Mouse (Mus musculus): Measurements from ENCODE around the gene Mecom.
"Not testable (repeated sequence)": the region's sequence is repeated elsewhere in the genome, so short reads cannot be mapped to it uniquely, and the experiment has no call there.

The Mecom gene

DNA sequence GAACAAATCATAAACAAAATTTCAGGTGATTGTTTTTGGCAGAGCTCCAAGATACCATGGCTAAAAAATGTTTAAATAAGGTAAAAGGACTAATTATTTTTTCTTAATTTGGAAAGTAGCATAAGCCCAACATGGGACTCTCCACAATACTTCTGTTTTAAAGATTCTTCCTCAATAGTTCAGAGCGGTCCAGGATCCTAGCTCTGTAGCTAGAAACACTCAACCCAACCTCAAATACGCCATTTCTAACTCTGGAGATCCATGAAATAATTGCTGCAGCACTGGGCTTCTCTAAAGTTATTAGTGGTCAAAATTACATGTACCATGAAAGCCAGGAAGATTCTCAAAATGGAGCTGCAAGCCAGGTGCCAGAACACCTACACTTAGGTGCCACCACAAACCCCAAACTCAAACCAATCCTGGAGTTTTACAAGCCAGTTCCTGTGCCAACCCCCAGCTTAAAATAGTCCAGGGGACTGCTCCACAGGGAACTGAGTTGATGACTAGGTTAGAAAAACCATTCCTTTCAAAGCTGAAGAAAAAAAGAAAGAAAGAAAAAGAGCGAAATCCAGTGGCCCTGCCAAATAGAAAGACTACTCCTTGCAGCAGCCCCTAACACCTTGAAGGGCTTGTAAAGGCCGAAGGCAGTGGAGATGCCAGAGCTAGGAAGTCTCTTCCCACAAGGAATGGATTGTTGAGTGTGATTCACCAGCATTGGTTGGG is 102.4 kb downstream of the Mecom start:
- no peak for DNase-seq (ENCODE audit: low spot score in 2 of 2)

DNA sequence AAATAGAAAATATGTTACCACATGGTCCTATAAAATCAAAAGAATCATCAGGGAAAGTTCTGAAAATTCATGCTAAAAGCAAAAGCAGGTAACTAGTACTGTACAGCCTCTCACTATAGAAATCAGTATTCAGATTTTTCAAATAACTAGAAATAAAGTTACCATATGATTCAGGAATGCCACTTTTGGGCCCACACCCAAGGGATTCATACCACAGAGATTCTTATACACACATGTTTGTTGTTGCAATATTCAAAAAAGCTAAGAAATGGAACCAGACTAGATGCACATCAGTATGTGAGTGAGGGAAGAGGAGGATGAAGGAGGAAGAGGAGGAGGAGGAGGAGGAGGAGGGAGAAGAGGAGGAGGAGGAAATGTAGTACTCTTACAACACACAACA is 106.2 kb downstream of the Mecom start:
- no peak for DNase-seq (ENCODE audit: low spot score in 2 of 2)

DNA sequence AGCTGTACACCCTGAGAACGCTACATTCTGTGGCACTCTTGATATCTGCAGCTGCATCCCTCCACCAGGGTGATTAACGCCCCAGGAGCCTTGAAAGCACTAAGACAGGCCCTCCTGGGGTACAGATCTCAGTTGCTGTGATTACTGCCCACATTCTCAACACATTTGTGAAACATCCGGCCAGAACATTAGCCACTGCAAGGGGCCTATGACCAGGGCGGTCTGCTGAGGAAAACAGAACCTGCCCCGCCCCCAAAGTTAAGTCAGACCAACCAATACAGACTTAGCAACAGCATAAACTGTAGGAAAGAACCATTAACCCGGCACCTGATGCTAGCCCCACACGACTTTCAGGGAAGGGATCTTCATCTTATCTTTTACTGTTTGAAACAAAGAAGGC is 109.8 kb downstream of the Mecom start:
- no peak for DNase-seq (ENCODE audit: low spot score in 2 of 2)

DNA sequence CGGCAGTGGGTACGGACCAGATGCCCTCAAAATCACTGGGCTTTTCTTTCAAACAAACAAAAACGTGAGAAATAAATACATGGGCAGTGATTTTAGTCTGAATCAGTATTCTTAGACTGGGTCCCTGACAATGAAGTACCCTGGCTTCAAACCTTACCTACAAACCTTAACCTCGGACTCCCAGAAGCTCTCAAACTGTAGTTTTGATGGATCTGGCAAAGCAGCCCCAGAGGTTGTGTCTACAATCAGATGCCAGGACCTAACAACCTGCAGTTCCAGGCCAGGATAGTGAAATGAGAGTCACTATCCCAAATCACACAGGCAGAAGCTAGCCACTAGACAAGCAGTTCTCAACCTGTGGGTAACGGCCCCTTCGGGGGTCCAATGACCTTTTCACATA is 111.2 kb downstream of the Mecom start:
- no peak for DNase-seq (ENCODE audit: low spot score in 2 of 2)

- no peak for DNase-seq (ENCODE audit: low spot score in 2 of 2)
Observed at GRCm38 (mm10) chr3:30436131-30436530, 111.7 kb downstream of the Mecom start.

- no peak for DNase-seq (ENCODE audit: low spot score in 2 of 2)
Observed at GRCm38 (mm10) chr3:30428877-30429276, 118.9 kb downstream of the Mecom start.

DNA sequence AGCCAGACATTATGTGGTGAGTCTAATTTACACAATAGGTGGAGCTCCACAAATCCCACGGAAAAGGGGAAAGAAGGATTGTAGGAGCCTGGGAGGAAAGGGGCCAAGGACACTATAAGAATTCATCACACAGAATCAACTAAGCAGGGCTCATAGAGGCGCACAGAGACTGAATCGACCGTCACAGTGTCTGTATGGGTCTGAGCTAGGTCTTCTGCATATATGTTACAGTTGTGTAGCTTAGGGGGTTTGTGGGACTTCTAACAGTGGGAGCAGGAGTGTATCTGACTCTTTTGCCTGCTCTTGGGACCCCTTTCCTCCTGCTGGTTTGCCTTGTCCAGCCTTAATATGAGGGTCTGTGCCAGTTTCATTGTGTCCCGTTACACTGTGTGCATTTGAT is 123.8 kb downstream of the Mecom start:
- no peak for DNase-seq (ENCODE audit: low spot score in 2 of 2)

DNA sequence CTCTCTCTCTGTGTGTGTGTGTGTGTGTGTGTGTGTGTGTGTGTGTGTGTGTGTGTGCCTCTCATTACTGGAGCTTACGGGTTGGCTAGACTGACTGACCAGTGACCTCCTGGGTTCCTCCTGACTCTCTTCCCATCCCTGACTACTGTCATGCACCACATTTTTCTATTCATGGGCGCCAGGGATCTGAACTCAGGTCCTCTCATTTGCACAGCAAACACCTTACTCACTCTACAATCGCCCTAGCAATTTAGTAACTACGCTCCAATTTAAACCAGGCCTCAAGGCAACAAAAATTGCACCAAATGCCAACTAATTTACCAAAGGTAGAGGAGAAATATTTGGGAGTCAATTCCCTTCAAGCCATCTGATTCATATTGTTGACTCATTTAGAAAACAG is 125.9 kb downstream of the Mecom start:
- DNase-seq (ENCODE audit: low spot score in 2 of 2): not testable (repeated sequence)

DNA sequence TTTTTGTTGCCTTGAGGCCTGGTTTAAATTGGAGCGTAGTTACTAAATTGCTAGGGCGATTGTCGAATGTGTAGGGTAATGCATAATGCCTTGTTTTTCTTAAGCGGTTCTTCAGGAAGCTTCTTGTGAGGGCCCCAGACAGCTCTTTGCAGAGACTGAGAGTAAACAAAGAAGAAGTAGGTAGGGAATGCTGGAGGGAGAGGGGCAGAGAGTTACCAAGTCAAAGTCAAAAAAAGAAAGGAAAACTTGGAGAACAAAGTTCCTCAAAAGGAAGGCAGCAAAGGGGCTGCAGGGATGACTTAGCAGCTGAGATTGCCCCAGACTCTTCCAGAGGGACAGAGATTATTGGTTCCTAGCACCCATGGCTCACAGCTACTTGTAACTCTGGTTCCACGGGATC is 126.9 kb downstream of the Mecom start:
- no peak for DNase-seq (ENCODE audit: low spot score in 2 of 2)

- no peak for DNase-seq (ENCODE audit: low spot score in 2 of 2)
Observed at GRCm38 (mm10) chr3:30414173-30414572, 133.6 kb downstream of the Mecom start.

DNA sequence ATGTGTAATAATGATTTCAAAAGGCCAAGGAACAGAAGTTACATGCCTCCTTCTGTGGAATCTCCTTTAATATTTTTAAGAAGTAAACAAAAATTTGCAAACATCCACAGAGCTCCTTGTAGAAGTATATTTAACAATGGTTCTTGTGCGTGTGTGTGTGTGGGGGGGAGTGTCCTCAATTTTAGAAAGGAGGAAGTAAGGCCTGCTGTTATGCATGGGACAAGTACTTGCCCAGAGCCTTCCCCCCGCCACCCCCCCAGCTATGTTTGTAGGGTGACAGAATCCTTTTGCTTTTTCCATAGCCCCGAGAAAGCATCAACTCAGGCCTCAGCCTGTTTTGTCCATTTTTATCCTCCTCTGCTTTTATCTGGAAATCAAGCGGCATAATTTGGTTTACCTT is 137.0 kb downstream of the Mecom start:
- no peak for DNase-seq (ENCODE audit: low spot score in 2 of 2)

DNA sequence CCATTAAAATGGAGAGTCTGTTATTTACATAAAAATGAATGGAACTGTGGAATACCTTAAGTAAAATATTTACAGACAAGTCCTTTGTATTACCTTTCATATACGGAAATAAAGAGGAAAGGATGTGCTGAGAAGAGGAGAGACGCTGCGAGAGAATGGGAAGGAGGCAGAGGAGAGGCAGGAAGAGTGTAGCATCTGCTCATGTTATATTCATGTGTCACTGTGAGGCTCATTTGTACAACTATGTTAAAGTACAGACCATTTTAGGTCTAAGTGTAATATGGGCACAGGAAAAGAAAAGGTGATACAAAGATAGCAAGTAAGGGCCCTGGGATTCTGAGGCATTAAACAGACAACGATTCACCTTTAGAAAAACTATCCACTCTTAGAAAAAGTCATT is 143.0 kb downstream of the Mecom start:
- DNase-seq (ENCODE audit: low spot score in 2 of 2): no peak

DNA sequence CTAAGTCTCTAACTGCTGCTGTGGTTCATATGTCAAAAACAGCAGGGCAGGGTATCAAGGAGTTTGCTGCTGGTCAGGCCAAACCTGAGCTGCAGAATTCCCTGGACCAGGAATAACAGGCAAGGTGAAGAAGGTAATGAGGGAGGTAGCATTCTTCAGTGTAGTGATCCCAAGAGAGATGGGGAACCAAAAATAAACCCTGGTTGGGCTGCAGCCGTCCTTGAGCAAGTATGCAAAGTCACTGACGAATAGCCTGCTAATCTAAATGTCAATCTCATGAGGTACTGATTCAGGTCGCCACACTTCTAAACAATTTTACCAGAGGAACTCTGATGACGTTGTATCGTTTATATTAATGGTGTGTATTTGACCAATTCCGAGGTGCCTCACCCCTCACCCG is 148.9 kb downstream of the Mecom start:
- DNase-seq (ENCODE audit: low spot score in 2 of 2): no peak

DNA sequence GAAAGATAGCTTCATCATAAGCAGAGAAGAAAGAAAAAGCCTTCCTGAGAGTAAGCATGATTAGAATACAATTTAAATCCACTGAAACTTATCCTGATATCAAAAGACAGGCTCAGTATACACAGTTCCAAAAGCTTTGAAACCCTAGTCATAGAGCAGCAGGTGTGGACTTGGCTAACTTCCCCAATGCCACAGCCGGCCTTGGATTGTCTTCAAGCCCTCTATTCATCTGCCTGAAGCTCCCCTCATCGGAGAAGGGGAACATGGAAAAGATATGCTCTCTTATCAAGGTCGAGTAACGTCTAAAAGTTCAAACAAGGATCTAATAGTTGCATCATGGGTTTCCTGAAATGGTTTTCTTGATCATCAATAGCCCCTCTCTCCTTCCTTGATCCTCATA is 152.9 kb downstream of the Mecom start:
- DNase-seq (ENCODE audit: low spot score in 2 of 2): no peak

DNA sequence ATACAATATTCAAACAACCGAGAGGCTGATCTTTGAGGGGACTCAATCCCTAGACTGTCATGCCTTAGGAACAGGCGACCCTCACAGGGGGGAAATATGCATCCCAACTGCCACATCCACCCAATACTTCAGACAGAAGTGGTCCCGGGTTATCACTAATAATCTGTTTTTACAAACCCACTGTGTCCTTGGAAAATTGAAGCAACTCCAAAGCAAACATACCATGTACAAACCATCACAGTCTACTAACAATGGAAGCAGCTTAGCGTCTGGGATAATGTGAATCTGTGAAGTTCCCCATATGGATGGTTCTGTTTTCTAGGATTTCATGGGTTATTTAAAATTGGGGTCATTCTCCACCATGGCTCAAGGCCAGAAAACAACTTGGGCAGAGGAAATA is 155.1 kb downstream of the Mecom start:
- no peak for DNase-seq (ENCODE audit: low spot score in 2 of 2)

DNA sequence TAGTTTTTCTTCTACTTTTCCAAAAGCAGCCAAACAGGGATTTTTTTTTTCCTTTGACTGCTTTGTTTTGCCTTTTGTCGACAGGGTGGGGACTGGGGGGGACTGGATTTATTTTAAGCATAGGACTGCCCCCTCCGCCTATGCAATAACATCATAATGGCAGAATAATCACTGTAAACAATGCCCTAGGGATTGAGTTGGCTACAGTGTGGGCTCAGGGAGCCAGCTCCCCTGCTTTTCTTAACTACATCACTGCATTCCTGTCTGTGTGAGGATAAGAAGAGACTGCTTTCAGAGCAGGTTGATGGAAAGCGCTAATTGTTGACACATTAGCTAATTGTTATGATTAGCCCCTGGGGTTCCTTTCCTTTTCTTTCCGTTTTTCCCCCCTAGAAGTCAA is 155.6 kb downstream of the Mecom start:
- no peak for DNase-seq (ENCODE audit: low spot score in 2 of 2)

DNA sequence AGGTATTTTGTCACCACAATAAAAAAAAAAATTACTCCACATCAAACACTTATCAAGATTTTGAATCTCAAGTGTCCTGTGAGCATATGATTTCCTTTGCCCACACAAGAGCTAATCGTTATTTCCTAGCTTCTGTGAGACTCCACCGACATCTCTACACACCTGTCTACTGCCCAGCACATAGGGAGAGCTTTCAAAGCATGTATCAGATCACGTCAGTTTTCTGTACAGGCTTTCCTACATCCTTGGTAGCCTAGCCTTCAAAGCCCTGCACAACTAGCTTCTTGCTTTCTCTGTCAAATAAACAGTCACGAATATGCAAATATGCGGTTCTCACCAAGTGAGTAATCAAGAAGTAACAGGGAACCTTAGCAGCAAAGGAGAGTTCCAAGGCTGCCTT is 157.5 kb downstream of the Mecom start:
- no peak for DNase-seq (ENCODE audit: low spot score in 2 of 2)

DNA sequence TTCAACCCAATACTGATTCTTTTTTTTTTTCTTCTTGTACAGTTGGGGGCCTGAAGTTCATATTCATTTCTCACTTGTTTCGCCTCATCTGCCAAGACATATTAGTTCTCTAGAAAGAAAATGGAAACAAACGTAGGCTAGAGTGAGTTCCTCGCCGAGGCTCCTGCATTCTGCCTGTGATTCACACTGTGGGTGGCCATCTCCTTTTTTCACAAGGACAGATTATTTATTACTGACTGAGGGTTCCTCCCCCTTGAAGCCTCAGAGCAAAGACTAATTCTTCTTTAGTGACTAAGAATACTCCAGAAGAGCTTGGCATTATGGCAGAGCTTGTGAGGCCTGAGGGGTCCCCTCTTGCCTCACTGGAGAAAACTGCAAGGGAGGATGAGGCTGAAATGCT is 167.5 kb downstream of the Mecom start:
- DNase-seq (ENCODE audit: low spot score in 2 of 2): no peak

DNA sequence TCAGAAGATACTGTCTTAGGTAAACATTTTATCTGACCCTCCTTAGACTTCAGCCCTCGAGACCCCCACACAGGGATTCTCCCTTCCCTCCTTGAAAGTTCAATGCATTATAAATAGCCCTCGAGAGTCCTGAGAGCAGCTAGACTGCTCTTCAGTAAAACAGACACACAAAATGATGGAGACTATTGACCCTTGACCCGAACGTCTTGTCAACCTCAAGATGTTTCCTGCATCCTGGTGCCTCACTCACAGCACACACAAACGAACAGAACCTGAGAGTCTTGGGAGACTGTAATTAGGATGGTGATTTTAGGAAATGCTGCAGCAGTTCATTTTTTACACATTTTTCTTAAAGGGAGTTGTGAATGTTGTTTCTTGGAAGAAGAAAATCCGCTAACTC is 168.5 kb downstream of the Mecom start:
- DNase-seq (ENCODE audit: low spot score in 2 of 2): no peak

DNA sequence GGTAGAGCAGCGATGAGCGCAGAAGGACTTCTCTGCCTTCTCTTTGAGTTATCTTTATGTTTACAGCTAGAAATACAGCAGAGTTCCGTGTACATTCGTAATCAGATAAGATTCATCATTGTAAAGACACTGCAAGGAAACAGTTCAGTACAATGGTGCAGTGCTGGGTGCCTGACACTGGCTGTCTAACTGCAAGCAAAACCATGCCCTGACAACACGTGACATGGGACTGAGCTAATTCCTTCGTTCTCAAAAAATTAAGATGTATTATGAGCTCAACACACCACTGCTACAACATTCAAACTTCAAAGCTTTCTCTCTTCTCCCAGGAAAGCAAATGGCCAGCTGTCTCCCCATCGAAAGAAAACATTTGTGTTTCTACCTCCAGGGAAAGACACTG is 176.3 kb downstream of the Mecom start:
- no peak for DNase-seq (ENCODE audit: low spot score in 2 of 2)

- DNase-seq (ENCODE audit: low spot score in 2 of 2): no peak
Observed at GRCm38 (mm10) chr3:30370860-30371455, 176.8 kb downstream of the Mecom start.

- no peak for DNase-seq (ENCODE audit: low spot score in 2 of 2)
Observed at GRCm38 (mm10) chr3:30366621-30367020, 181.2 kb downstream of the Mecom start.

GRCm38 (mm10) chr3:30361190-30361589 is 186.6 kb downstream of the Mecom start:
- no peak for DNase-seq (ENCODE audit: low spot score in 2 of 2)

Measured in spleen, postnatal 4 days (tissue).